Mouse (Mus musculus): ENCODE data around the gene Platr17. TPM values are rescaled to one million over a fixed set of nuclear protein-coding genes. Genes with fewer than 3 reads are reported as not detected.
"Not testable (repeated sequence)": the region's sequence is repeated elsewhere in the genome, so short reads cannot be mapped to it uniquely, and the experiment has no call there.

Gene Platr17
- polyA plus RNA-seq, 1 experiment from 2014 or later: 0.41 TPM

GRCm38 (mm10) chr17:33948090-33948904 is 43.4 kb downstream of the Platr17 start:
- WGBS (ENCODE audit: insufficient replicate concordance): 82% methylated on average over 22 of the region's 22 CpGs
- H3K4me3 ChIP-seq (ENCODE audit: low read depth, low read length): no peak overlapping the region
- H3K27ac ChIP-seq (ENCODE audit: low read depth): peak overlapping the region; percentile 45; the same call in 1 of the 2 replicates
- TF ChIP-seq EP300 (IDR thresholded peaks at IDR 0.05; ENCODE audit: low read depth): no peak
- no peak for TF ChIP-seq CTCF (IDR thresholded peaks at IDR 0.05; ENCODE audit: low read depth)
- H3K9me3 ChIP-seq (ENCODE audit: low read length): no peaks in the 10 kb centered on the region
- no peaks in the 10 kb centered on the region for H3K27me3 ChIP-seq (ENCODE audit: insufficient read depth, low read length)
- peaks cover 20% of the 10 kb centered on the region for H3K36me3 ChIP-seq (replicated peaks; ENCODE audit: insufficient read depth, low read length)
- peaks cover 34% of the 10 kb centered on the region for H3K4me1 ChIP-seq (ENCODE audit: insufficient read depth)
- H3K9ac ChIP-seq (replicated peaks): no peak overlapping the region
- DNase-seq: no peak
- no peak; the same call in 1 of the 2 replicates for ATAC-seq
- H3K4me2 ChIP-seq (ENCODE audit: low read depth, low read length): no peak overlapping the region

- WGBS (ENCODE audit: insufficient replicate concordance): 80% methylated on average over 19 of the region's 19 CpGs
- DNase-seq (no peak), ATAC-seq (no peak)
- Histone ChIP-seq H3K4me1 (ENCODE audit: insufficient read depth) (peaks cover 41% of the 10 kb centered on the region), H3K4me3 (ENCODE audit: low read depth, low read length) (no peak overlapping the region), H3K36me3 (replicated peaks; ENCODE audit: insufficient read depth, low read length) (peaks cover 22% of the 10 kb centered on the region), H3K27me3 (ENCODE audit: insufficient read depth, low read length) (no peaks in the 10 kb centered on the region), H3K27ac (ENCODE audit: low read depth) (no peak overlapping the region), H3K4me2 (ENCODE audit: low read depth, low read length) (no peak overlapping the region), H3K9ac (replicated peaks) (no peak overlapping the region), H3K9me3 (ENCODE audit: low read length) (no peaks in the 10 kb centered on the region)
- TF ChIP-seq EP300 (IDR thresholded peaks at IDR 0.05; ENCODE audit: low read depth) (no peak), CTCF (IDR thresholded peaks at IDR 0.05; ENCODE audit: low read depth) (no peak)
Measured at GRCm38 (mm10) chr17:33948905-33949537, 44.1 kb downstream of the Platr17 start.

- peak overlapping the region; percentile 65; the same call in 1 of the 2 replicates for H3K9ac ChIP-seq (replicated peaks)
- 75% methylated on average over 10 of the region's 10 CpGs for WGBS (ENCODE audit: insufficient replicate concordance)
- H3K27ac ChIP-seq (ENCODE audit: low read depth): peak overlapping the region; percentile 66; the same call in 1 of the 2 replicates
- peaks cover 45% of the 10 kb centered on the region for H3K4me1 ChIP-seq (ENCODE audit: insufficient read depth)
- no peaks in the 10 kb centered on the region for H3K27me3 ChIP-seq (ENCODE audit: insufficient read depth, low read length)
- no peaks in the 10 kb centered on the region for H3K9me3 ChIP-seq (ENCODE audit: low read length)
- 0 out of 2 replicates have a peak overlapping the region, but pooled peaks have one; percentile 52 for H3K4me3 ChIP-seq (ENCODE audit: low read depth, low read length)
- TF ChIP-seq EP300 (IDR thresholded peaks at IDR 0.05; ENCODE audit: low read depth) (no peak), CTCF (IDR thresholded peaks at IDR 0.05; ENCODE audit: low read depth) (no peak)
- H3K36me3 ChIP-seq (replicated peaks; ENCODE audit: insufficient read depth, low read length): peaks cover 22% of the 10 kb centered on the region
- ATAC-seq (no peak), DNase-seq (no peak)
- H3K4me2 ChIP-seq (ENCODE audit: low read depth, low read length): peak overlapping the region; percentile 96
Measured at GRCm38 (mm10) chr17:33950131-33950625, 45.2 kb downstream of the Platr17 start.

GRCm38 (mm10) chr17:33951021-33951946 is 46.3 kb downstream of the Platr17 start, which contains the start of gene B3galt4:
Gene B3galt4 (minus strand): TSS chr17:33951488.
- Histone ChIP-seq H3K27ac (ENCODE audit: low read depth) (peak within 1 kb of the TSS; percentile 66), H3K4me1 (ENCODE audit: insufficient read depth) (peaks cover 45% of the 10 kb centered on the region), H3K9ac (replicated peaks) (peak within 1 kb of the TSS; percentile 65), H3K9me3 (ENCODE audit: low read length) (no peaks in the 10 kb centered on the region), H3K4me2 (ENCODE audit: low read depth, low read length) (peak within 1 kb of the TSS; percentile 96), H3K36me3 (replicated peaks; ENCODE audit: insufficient read depth, low read length) (peaks cover 22% of the 10 kb centered on the region), H3K27me3 (ENCODE audit: insufficient read depth, low read length) (no peaks in the 10 kb centered on the region), H3K4me3 (ENCODE audit: low read depth, low read length) (peak within 1 kb of the TSS; percentile 52)
- ATAC-seq: peak; percentile 51
- TF ChIP-seq CTCF (IDR thresholded peaks at IDR 0.05; ENCODE audit: low read depth) (0 out of 2 replicates have a peak, but pooled peaks have one; percentile 1), EP300 (IDR thresholded peaks at IDR 0.05; ENCODE audit: low read depth) (no peak; the same call in 1 of the 2 replicates)
- 2% methylated on average over 45 of the region's 45 CpGs for WGBS (ENCODE audit: insufficient replicate concordance)
- DNase-seq: peak; percentile 88

GRCm38 (mm10) chr17:33952015-33952414 is 47.1 kb downstream of the Platr17 start:
- H3K4me1 ChIP-seq (ENCODE audit: insufficient read depth): peaks cover 51% of the 10 kb centered on the region
- H3K4me3 ChIP-seq (ENCODE audit: low read depth, low read length): peak overlapping the region; percentile 52; the same call in 1 of the 2 replicates
- peak overlapping the region; percentile 96 for H3K4me2 ChIP-seq (ENCODE audit: low read depth, low read length)
- not testable (repeated sequence) for H3K27me3 ChIP-seq (ENCODE audit: insufficient read depth, low read length); H3K9me3 ChIP-seq (ENCODE audit: low read length); DNase-seq; ATAC-seq
- 70% methylated on average over 13 of the region's 13 CpGs for WGBS (ENCODE audit: insufficient replicate concordance)
- H3K9ac ChIP-seq (replicated peaks): 0 out of 2 replicates have a peak overlapping the region, but pooled peaks have one; percentile 65
- peaks cover 22% of the 10 kb centered on the region for H3K36me3 ChIP-seq (replicated peaks; ENCODE audit: insufficient read depth, low read length)
- H3K27ac ChIP-seq (ENCODE audit: low read depth): peak overlapping the region; percentile 66
